8 mouse cellular contexts compared by ENCODE assay signal in genomic region chr11:75132278-75132677, GRCm38 (mm10). TPM values are rescaled to one million over a fixed set of nuclear protein-coding genes. Genes with fewer than 3 reads are reported as not detected.
DNase-seq lines count a peak whose midpoint lies in the region; ATAC-seq lines count a peak whose summit lies in the region.

No protein-coding gene starts in this region.

- no peak for ATAC-seq in granulocyte monocyte progenitor cell, adult 5-6 weeks (replicated peaks; ENCODE audit: poor library complexity, severe bottlenecking)

- DNase-seq in frontal cortex, postnatal 10 days (ENCODE audit: low spot score in 2 of 2): peak; percentile 38 to 53
- DNase-seq in frontal cortex, postnatal 25 days (ENCODE audit: low spot score in 2 of 2): no peak
- DNase-seq in MN1 (ENCODE audit: low spot score): peak; percentile 67
- peak; percentile 85 to 86 for DNase-seq in cerebellum, postnatal 25 days
- DNase-seq in kidney, adult 9 months: peak; percentile 67
- peak; percentile 77 for DNase-seq in lung, postnatal 10 days
- DNase-seq in thymus, adult 18-20 months: no peak

RNA-seq across cellular contexts. Expression of gene Hic1, which starts 37.0 kb away (rescaled TPM):
- total RNA-seq in granulocyte monocyte progenitor cell, adult 5-6 weeks (2014; fragmentation: Nextera tagmentation): not detected in 2 replicates
- not detected in 2 replicates for total RNA-seq in granulocyte monocyte progenitor cell, adult 5-6 weeks (2017)

RNA-seq across cellular contexts. Expression of gene Ovca2, which starts 46.4 kb away (rescaled TPM):
- total RNA-seq in granulocyte monocyte progenitor cell, adult 5-6 weeks (2014; fragmentation: Nextera tagmentation): 17.1 and 20.1 TPM in 2 replicates
- total RNA-seq in granulocyte monocyte progenitor cell, adult 5-6 weeks (2017): 16.1 and 16.4 TPM in 2 replicates

RNA-seq across cellular contexts. Expression of gene Dph1, which starts 58.8 kb away (rescaled TPM):
- 7.6 and 17.1 TPM in 2 replicates for total RNA-seq in granulocyte monocyte progenitor cell, adult 5-6 weeks (2014; fragmentation: Nextera tagmentation)
- 8.9 and 10.6 TPM in 2 replicates for total RNA-seq in granulocyte monocyte progenitor cell, adult 5-6 weeks (2017)

Comparison
In these comparisons a context has a peak if more than half of its experiments do, and no peak if none do; other contexts are left out.
1. DNase-seq: peak in frontal cortex, postnatal 10 days (2 of 2), MN1 (single experiment), cerebellum, postnatal 25 days (2 of 2), kidney, adult 9 months (single experiment) and lung, postnatal 10 days (single experiment); none in frontal cortex, postnatal 25 days (0 of 2) and thymus, adult 18-20 months (0 of 2).